Comparison of ENCODE assay signal across 13 mouse cellular contexts in genomic region chr4:57757997-57758396, GRCm38 (mm10). TPM values are rescaled to one million over a fixed set of nuclear protein-coding genes. Genes with fewer than 3 reads are reported as not detected.
DNase-seq lines count a peak whose midpoint lies in the region; ATAC-seq lines count a peak whose summit lies in the region.
"Had no signal": no experiment of that assay in that cellular context is flagged by ENCODE, and none has a peak within 500 bp of the region (broad histone marks: within the 10 kb centered on the region; RNA-seq: fewer than 3 reads in every experiment).

No protein-coding gene starts in this region.

- H3K27me3 ChIP-seq in limb, embryonic 15.5 days, result no peaks in the 10 kb centered on the region
- H3K27me3 ChIP-seq: kidney, embryonic 15.5 days had no signal

- H3K9ac ChIP-seq in limb, embryonic 15.5 days, result no peak overlapping the region
- H3K9ac ChIP-seq: kidney, embryonic 15.5 days had no signal

- H3K36me3 ChIP-seq in limb, embryonic 15.5 days, result no peaks in the 10 kb centered on the region
- H3K36me3 ChIP-seq: kidney, embryonic 15.5 days had no signal

- H3K27ac ChIP-seq in limb, embryonic 15.5 days, result peak overlapping the region; percentile 22; the same call in 1 of the 2 replicates
- H3K27ac ChIP-seq: kidney, embryonic 15.5 days had no signal

- no peak for ATAC-seq in limb, embryonic 15.5 days (ENCODE audit: insufficient number of reproducible peaks, low FRiP score, low TSS enrichment, low read depth)
- ATAC-seq: forebrain, embryonic 16.5 days; midbrain, embryonic 16.5 days had no signal

- 50% methylated on average over 11 of the region's 11 CpGs for WGBS in limb, embryonic 15.5 days

- no peak overlapping the region for H3K4me3 ChIP-seq in limb, embryonic 15.5 days
- H3K4me3 ChIP-seq: kidney, embryonic 15.5 days had no signal

- no peak overlapping the region for H3K4me2 ChIP-seq in limb, embryonic 15.5 days
- H3K4me2 ChIP-seq: kidney, embryonic 15.5 days had no signal

- DNase-seq in embryo, embryonic 10 days (ENCODE audit: low spot score), result peak; percentile 57
- DNase-seq in embryo, embryonic 9.5 days (ENCODE audit: extremely low spot score), result no peak
- peak; percentile 37 to 64 for DNase-seq in layer of hippocampus, adult 18-20 months (ENCODE audit: low spot score in 2 of 2)
- no peak for DNase-seq in layer of hippocampus, postnatal 25 days (ENCODE audit: extremely low spot score in 1 of 2, low spot score in 1 of 2)
- peak; percentile 27 for DNase-seq in adrenal gland, postnatal 14 days
- DNase-seq in gastrocnemius, postnatal 14 days, result no peak
- DNase-seq in spleen, postnatal 4 days (ENCODE audit: low spot score in 2 of 2), result no peak
- DNase-seq: cerebellum, postnatal 14 days; left cerebral cortex, postnatal 4 days had no signal

- H3K4me1 ChIP-seq in limb, embryonic 15.5 days, result 0 out of 2 replicates have a peak, but pooled peaks cover 5% of the 10 kb centered on the region

- H3K9me3 ChIP-seq in limb, embryonic 15.5 days, result no peaks in the 10 kb centered on the region
- H3K9me3 ChIP-seq: kidney, embryonic 15.5 days had no signal

- intact Hi-C loops in gastrocnemius, postnatal 14 days (cut with DNase I; ENCODE audit: low total_unique reads), result no loop called here

RNA-seq across cellular contexts. Expression of gene Akap2, which starts 40.5 kb away (rescaled TPM):
- 10 to 100 TPM; 52.0 to 53.2 TPM for total RNA-seq in layer of hippocampus, adult 18-20 months (2021)
- total RNA-seq in layer of hippocampus, postnatal 25 days (2021), result 10 to 100 TPM; 42.3 to 42.5 TPM
- 129 and 137 TPM in 2 replicates for total RNA-seq in adrenal gland, postnatal 14 days (2021)
- polyA plus RNA-seq in limb, embryonic 15.5 days (2015; fragmentation: Nextera tagmentation; extraction: Ambion mirVana), result 21.7 and 25.2 TPM in 2 replicates
- 10 to 100 TPM; 36.1 to 37.1 TPM for total RNA-seq in gastrocnemius, postnatal 14 days (2021)

Comparison
In these comparisons a context has a peak if more than half of its experiments do, and no peak if none do; other contexts are left out.
1. DNase-seq: peak in embryo, embryonic 10 days (single experiment), layer of hippocampus, adult 18-20 months (2 of 2) and adrenal gland, postnatal 14 days (single experiment); none in embryo, embryonic 9.5 days (single experiment), layer of hippocampus, postnatal 25 days (0 of 2), gastrocnemius, postnatal 14 days (single experiment) and spleen, postnatal 4 days (0 of 2).